Mouse (Mus musculus) gastrocnemius, adult 2 months (tissue): Measurements from ENCODE around the gene March5. TPM values are rescaled to one million over a fixed set of nuclear protein-coding genes. Genes with fewer than 3 reads are reported as not detected.
A peak's percentile ranks its signal among the peaks of the same experiment; 100 is the strongest.
"Not testable (repeated sequence)": the region's sequence is repeated elsewhere in the genome, so short reads cannot be mapped to it uniquely, and the experiment has no call there.

Experiments used
- DNase-seq: peaks from one replicate; pipeline ENCODE4 v3.0.0; 2022
- H3K27ac ChIP-seq: fragments of 200-600 bp; 2 replicates; pipeline ENCODE4 v1.8.1; 2022; ENCODE audit warnings: mild to moderate bottlenecking
- H3K4me3 ChIP-seq: fragments of 200-600 bp; 2 replicates; pipeline ENCODE4 v1.8.1; 2022; ENCODE audit warnings: mild to moderate bottlenecking, moderate library complexity
- CTCF ChIP-seq: fragments of 200-600 bp; IDR thresholded peaks from 2 replicates; pipeline ENCODE4 v1.8.1; 2022; ENCODE audit warnings: antibody characterized with exemption, mild to moderate bottlenecking, moderate library complexity
- intact Hi-C: fragments of 180-260 bp; cut with DNase I; formaldehyde crosslinking; loops from one replicate; pipeline ENCODE4 v1.15.1; 2025
- total RNA-seq, 2 experiments: library from RNA; stranded (reverse); gene quantifications; 2 replicates each; pipeline ENCODE4 v1.2.3; 2021

The March5 gene
- total RNA-seq, 2 experiments from 2014 or later, result 72.5 to 84.7 TPM

- DNase-seq, result peak; percentile 72
- intact Hi-C loops, result loop anchor here (2.0 kb wide), 1 partner anchor 101 kb away; no protein-coding TSS in a partner anchor
- Histone ChIP-seq H3K27ac (peak overlapping the region; percentile 98), H3K4me3 (peak overlapping the region; percentile 92)
- no peak for TF ChIP-seq CTCF
These were observed 29.3 kb upstream of the March5 start for GRCm38 (mm10) chr19:37177819-37178708.

GRCm38 (mm10) chr19:37188366-37188948 is 18.9 kb upstream of the March5 start:
- TF ChIP-seq CTCF, result no peak
- no peak overlapping the region for H3K4me3 ChIP-seq
- intact Hi-C loops, result no loop called here
- no peak overlapping the region for H3K27ac ChIP-seq
- no peak for DNase-seq

GRCm38 (mm10) chr19:37192475-37193058 is 14.8 kb upstream of the March5 start:
- intact Hi-C loops, result no loop called here
- Histone ChIP-seq H3K27ac (no peak overlapping the region), H3K4me3 (no peak overlapping the region)
- TF ChIP-seq CTCF, result no peak
- DNase-seq, result no peak

GRCm38 (mm10) chr19:37198165-37198880 is 9.0 kb upstream of the March5 start:
- no peak overlapping the region; the same call in 1 of the 2 replicates for H3K27ac ChIP-seq
- intact Hi-C loops, result no loop called here
- DNase-seq, result no peak
- no peak overlapping the region for H3K4me3 ChIP-seq
- TF ChIP-seq CTCF, result no peak

- peak overlapping the region; percentile 73 for H3K27ac ChIP-seq
- intact Hi-C loops, result no loop called here
- no peak for TF ChIP-seq CTCF
- H3K4me3 ChIP-seq, result no peak overlapping the region
- no peak for DNase-seq
These were observed 7.5 kb upstream of the March5 start for GRCm38 (mm10) chr19:37199889-37200288.

- intact Hi-C loops, result no loop called here
- H3K27ac ChIP-seq, result no peak overlapping the region
- H3K4me3 ChIP-seq, result no peak overlapping the region
- no peak for TF ChIP-seq CTCF
- no peak for DNase-seq
These were observed 4.0 kb upstream of the March5 start for GRCm38 (mm10) chr19:37203371-37203770.

GRCm38 (mm10) chr19:37205155-37205554 is 2.2 kb upstream of the March5 start:
- intact Hi-C loops, result loop anchor here (5.0 kb wide), 1 partner anchor 128 kb away; no protein-coding TSS in a partner anchor
- peak overlapping the region; percentile 98; the same call in 1 of the 2 replicates for H3K27ac ChIP-seq
- DNase-seq, H3K4me3 ChIP-seq: not testable (repeated sequence)

GRCm38 (mm10) chr19:37206641-37207302 is 571 bp upstream of the March5 start:
- H3K4me3 ChIP-seq, result peak overlapping the region; percentile 93
- intact Hi-C loops, result loop anchor here (1.0 to 5.0 kb wide), 3 partner anchors 32 to 156 kb away; no protein-coding TSS in a partner anchor
- TF ChIP-seq CTCF, result no peak
- peak; percentile 73 for DNase-seq
- H3K27ac ChIP-seq, result peak overlapping the region; percentile 98

- intact Hi-C loops, result loop anchor here (5.0 kb wide), 1 partner anchor 131 kb away; no protein-coding TSS in a partner anchor
- peak; percentile 25 for DNase-seq
These were observed 923 bp downstream of the March5 start, which contains the start of gene Cpeb3 for GRCm38 (mm10) chr19:37208176-37208755. Gene Cpeb3, minus strand, starts transcription at chr19:37208601.

GRCm38 (mm10) chr19:37208986-37209385 is 1.6 kb downstream of the March5 start:
- DNase-seq, result no peak
- intact Hi-C loops, result loop anchor here (5.0 kb wide), 1 partner anchor 132 kb away; no protein-coding TSS in a partner anchor
- Histone ChIP-seq H3K4me3 (peak overlapping the region; percentile 93), H3K27ac (peak overlapping the region; percentile 98)
- TF ChIP-seq CTCF, result no peak

More at GRCm38 (mm10) chr19:37208176-37208755, 923 bp downstream of the March5 start, which contains the start of gene Cpeb3:
- peak; percentile 58 for TF ChIP-seq CTCF
- Histone ChIP-seq H3K4me3 (peak within 1 kb of the TSS; percentile 93), H3K27ac (peak within 1 kb of the TSS; percentile 98)

GRCm38 (mm10) chr19:37209467-37210128 is 2.3 kb downstream of the March5 start:
- intact Hi-C loops, result loop anchor here (5.0 kb wide), 1 partner anchor 132 kb away; no protein-coding TSS in a partner anchor
- peak; percentile 47 for TF ChIP-seq CTCF

More at GRCm38 (mm10) chr19:37209467-37210128, 2.3 kb downstream of the March5 start:
- Histone ChIP-seq H3K4me3 (0 out of 2 replicates have a peak overlapping the region, but pooled peaks have one; percentile 13), H3K27ac (peak overlapping the region; percentile 79; the same call in 1 of the 2 replicates)
- no peak for DNase-seq
